Mouse (Mus musculus) testis, adult 10 weeks (tissue): ENCODE measurements around the gene Efl1. TPM values are rescaled to one million over a fixed set of nuclear protein-coding genes. Genes with fewer than 3 reads are reported as not detected.

Source experiments
- polyA plus RNA-seq: library from polyadenylated mRNA; stranded (reverse); fragments of 350-450 nt; fragmentation: Illumina TruSeq; extraction: RNeasy Lipid Tissue Mini Kit (QIAGEN cat#74804); gene quantifications from one replicate; pipeline ENCODE4 v1.2.3, GENCODE M21; 2014; ENCODE audit warnings: low read depth, low replicate concordance

The Efl1 gene
- 17.5 TPM for polyA plus RNA-seq

DNA sequence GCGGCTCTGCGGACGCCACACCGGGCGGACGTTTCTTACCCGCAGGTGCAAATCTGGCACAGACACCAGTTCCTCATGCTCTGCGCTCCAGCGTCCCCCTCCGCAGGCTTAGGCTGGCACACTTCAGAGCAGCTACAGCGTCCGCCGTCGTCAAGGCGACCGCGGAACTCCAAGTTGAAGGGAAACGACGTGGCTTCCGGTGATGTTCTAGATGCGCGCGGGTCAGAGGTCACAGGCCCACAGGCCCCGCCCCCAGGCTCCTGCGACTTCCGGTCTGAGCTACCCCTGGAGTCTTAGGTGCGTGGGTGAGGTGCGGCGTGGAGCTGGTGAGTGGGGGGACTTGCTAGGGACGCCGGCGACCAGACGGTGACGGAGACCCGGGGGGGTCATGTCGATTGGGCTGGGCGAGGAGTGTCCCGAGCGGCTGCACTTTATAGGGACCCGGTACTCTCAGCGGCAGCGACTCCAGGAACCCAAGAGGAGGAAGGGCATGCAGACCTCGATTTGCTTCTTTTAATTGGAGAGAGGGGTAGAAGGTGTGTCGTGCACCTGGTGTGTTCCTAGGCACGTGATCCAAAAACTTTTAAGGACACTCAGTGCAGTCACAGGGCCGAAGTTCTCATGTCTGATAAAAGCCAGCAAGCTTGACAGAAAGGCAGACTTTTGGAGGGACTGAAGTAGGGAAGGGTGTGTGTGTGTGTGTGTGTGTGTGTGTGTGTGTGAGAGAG is at the start of gene Efl1, which contains the start of gene Saxo2:
TSS of gene Efl1 (plus strand) at position 262 of the 728 bp plus-strand sequence.
TSS of gene Saxo2 (minus strand) at position 176 of the 728 bp plus-strand sequence.

Other genes starting within 250 kb of the Efl1 start
- gene Saxo2, start 86 bp upstream of the Efl1 start, polyA plus RNA-seq = 159 TPM
- gene Mex3b, start 218.7 kb downstream of the Efl1 start, polyA plus RNA-seq = 14.6 TPM